Mouse (Mus musculus) neutrophil, adult 5-6 weeks (primary cell): ENCODE measurements at regions not wholly inside any gene's neighbourhood (a gene's known extent, or its start where the extent isn't known, plus 50 kb on each side); places are given as distances from the start of the nearest gene placed in this dataset.

Experiments used
- ATAC-seq: fragments of 151-379, 151-347 bp; 2 replicates; pipeline ENCODE4 v1.8.0; 2017; ENCODE audit warnings: mild to moderate bottlenecking, moderate TSS enrichment; ENCODE audit not compliant: insufficient number of reproducible peaks, poor library complexity, low FRiP score, severe bottlenecking; ENCODE audit errors: extremely low read depth

DNA sequence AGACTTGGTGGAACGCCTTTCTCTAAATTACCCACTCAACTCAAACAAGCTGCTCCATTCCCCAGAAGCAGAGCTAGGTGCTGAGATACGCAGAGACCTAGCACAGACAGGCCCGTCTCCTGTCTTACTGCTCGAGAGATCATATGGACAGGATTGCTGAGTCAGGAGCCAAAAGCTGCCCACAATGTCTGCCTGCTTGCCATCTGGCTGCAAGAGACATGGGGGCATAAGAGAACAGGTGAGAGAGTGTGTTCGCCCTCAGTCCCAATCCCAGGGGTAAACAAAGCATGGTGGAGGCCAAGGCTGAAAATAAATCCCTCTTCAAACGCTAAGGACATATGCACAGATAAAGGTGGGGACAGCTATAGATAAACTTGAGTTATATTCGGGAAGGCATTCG, 234.0 kb upstream of the Ppargc1a start:
- no peak for ATAC-seq

DNA sequence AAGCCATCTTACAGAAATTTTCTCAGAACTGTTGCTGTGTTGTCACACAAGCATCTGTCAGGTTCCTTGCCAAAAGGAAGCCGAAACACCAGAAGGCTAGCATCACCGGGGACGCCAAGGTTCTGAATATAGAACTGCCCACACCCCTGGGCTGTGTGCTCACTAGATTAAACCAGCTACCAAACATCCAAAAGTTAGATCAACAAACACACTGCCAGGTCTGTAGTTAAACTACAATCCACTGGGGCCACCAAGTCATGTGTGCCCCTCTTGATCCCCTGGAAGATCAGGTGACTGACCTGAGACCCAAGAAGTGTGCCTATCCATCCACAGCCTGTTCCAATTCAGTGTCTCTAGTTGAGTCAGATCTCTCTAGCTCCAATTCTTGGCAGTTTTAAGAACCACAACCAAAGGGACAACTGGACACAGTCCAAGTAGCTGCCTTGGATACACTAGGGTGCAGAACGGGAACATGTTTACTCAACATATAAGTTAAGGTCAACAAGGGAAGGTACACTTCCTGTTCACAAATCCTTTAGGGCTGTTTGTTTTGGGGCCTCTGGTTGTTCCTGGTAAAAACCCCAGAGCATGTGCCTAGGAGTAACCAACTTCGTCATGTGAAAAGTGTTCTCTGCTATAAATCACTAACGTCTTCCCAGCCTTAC, 232.0 kb upstream of the Ppargc1a start:
- no peak for ATAC-seq

DNA sequence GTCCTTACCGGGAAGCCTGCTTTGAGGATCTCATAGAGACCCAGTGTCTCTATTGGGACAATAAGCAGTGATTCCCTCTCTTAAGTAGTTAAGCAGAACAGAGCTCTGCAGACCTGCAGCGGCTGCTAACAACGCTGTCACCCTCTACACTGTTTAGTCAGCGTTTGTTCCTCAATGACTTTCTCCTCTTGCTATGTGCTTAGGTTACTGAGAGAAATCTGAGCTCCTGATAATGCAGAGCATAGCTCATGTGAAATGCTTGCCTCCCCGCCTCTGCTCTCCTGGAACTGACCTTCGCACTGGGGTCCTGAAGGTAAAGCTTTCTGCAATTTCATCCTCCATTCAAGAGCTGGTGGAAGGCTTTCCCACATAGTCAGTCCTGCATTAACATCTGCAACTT, 226.6 kb upstream of the Ppargc1a start:
- ATAC-seq, result no peak

DNA sequence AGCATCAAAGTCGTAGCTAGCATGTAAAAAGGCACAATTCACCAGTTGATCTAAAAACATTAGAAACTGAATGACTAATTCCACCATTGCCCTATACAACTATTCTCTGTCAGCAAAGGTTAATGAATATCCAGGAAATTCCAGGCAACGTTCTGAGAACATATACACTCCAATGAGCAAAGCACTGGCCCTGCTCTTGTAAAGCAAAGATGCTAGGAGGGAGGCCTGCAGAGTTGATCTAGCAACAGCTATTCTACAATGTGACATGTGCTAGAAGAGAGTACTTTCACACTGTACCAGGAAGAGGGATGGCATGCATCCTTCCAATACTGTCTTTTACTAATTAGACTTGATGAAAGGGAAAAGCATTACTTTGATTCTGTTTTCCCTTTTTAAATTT, 225.4 kb upstream of the Ppargc1a start:
- ATAC-seq, result no peak

DNA sequence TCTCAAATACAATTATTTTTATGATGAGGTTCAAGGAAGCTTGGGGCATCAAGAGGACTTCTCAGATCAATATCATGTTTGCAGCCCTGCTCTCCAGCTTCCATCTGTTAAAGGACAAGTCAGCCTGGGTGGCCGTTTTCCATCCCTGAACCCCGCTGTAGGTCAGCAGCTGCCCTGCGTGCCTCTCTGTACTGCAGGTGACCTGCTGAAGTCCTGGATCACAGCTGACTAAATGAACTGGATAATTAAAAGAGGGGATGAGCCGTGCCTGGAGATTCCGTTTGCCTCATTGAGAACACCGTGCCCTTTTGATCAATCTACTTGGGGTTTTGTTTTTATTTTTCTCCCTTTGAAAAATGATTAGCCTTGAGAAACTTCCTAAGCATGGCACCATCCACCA, 221.2 kb upstream of the Ppargc1a start:
- no peak for ATAC-seq

DNA sequence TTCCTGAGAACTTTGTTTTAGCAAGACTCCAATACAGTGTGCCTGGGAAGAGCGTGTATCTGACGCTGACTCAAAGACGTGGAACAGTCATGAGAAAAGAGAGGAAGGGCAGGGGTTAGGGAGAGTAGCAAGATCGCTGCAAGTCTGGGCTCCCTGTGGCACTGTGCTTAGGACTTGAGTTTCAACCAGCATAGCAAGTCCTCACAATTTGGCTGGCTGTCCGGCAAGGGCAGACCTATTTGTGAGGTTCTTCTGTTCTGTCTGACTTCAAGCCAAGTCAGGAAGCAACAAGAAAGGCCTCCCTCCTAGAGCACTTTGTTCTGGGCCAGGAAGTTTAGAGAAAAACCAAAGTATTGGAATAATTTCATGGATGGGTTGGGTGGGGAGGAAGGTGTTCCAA, 216.0 kb upstream of the Ppargc1a start:
- no peak for ATAC-seq

DNA sequence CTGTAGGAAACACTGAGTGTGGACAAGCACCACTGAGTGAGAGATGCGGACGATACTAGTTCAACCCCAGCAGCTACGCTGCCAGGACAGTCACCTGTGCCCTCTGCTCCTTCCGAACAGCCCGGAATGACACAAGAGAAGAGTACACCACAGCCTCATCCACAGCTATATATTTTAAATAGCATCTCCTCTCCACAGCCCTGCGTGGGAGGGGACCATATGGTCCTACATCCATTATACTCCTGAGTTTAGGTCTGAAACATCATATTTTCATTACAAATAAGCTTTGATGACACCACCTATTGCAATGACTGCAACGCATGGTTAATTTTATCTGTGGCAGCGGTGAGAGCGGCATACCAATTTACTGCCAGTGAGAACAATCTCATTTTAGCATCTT, 215.6 kb upstream of the Ppargc1a start:
- no peak for ATAC-seq

DNA sequence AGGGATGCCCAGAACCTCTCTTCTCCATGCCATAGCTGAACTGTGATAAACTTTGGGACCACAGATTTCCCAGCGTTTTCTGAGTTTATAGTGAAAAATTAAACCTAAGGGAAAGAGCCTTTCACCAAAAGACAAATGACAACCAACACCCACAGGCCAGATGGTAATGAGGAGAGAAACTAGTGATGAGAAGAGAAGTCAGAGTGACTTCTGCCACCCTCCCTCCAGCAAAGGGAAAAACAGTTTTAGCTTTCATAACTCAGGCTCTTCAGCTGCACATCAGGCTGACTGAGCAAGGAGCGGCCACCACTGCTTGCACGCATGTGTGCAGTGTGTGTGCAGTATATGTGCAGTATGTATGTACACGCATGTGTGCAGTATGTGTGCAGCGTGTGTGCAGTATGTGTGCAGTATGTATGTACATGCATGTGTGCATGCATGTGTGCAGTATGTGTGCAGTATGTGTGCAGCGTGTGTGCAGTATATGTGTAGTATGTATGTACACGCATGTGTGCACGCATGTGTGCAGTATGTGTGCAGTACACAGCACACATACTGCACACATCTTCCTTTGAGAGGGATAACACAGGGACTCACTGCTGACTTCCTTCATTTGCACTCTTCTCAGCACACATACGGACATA, 208.1 kb upstream of the Ppargc1a start:
- no peak for ATAC-seq

DNA sequence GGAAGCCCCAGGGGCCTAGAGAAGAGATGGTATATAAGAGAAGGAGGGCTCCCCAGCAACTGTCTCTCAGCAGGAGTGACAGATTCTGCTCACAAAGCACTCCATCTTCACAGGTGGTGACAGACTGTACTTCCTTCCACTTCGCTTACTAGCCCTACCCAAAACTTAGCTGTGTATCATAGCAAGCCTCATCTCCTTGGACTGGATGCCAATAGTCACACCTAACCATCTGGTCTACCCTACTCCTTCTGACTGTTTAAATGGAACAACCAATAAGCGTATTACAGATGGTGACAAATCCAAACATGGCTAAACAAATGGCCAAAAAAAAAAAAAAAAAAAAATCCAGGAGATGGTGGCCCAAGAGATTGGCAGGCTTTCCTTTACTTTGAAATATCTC, 204.1 kb upstream of the Ppargc1a start:
- no peak for ATAC-seq

DNA sequence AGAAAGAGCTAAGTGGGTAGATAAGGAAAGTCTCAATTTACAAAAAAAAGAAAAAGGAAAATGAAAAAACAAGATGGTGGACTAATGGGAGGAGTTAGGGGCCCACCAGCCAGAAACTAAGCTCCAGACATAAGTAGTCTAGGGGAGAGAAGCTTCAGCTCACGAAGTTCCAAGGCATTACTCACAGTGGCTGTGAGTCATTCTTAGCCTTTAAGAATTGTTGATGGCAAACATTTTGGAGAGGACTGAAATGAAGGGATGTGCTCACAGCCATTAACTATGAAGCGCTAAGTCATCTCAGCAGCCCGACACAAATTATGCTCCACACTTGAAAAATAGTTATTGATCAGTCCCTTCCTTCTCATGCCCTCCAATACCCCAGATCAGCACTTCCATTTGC, 198.6 kb upstream of the Ppargc1a start:
- ATAC-seq, result no peak

DNA sequence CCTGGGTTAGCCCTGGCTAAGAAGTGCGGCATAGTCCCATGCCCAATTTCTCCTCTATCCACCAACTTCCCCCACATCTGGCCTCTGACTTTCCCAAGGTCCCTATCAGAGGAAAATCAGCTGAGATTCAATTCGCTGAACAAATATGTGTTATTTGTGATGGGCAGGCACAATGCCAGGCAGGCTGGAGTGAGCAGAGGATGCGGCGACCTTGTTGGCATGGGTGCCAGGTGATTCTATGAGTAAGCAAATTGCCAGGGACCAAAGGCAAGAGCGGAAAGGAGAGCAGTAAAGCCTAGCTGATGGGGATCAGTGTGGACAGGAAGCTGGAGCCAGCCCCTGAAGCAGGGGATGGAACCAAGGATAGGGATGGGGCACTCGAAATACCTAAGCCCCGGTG, 196.9 kb upstream of the Ppargc1a start:
- no peak for ATAC-seq

DNA sequence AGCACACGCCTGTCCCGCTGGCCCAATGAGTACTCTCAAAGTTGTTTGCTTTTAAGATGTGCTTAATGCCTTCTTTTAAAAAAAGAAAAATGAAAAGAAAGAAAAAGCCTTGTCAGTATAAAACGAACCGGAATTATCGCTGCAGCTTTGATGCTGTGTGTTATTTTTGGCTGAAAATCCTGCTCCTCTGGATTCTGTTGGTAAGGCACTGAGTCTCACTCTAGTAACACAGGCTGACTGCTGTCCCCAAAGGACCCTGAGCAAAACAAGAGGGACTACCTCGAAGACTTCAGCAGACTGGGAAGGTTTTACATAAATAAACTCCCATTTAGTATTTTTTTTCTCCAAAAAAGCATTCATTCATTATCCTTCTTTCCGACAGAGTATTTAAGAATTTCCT, 196.1 kb upstream of the Ppargc1a start:
- ATAC-seq, result no peak

DNA sequence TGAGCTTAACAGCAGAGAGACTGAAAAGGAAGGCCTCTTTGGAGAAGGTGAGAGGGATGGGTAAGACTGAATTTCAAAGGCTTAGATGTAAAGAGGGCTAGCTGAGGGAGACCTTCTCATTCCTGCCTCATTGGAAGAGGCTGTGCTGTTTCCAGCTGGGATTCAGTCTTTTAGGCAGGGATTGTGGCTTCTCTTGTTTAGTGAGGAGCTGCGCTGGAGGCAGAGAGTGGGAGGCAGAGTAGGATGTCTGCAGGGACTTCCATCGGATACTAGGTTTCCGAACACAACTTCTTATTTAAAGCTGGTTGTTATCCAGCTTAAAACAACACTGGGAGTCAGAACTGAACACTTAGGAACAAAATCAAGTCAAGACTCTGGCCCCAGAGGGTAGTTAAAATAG, 194.8 kb upstream of the Ppargc1a start:
- no peak for ATAC-seq

DNA sequence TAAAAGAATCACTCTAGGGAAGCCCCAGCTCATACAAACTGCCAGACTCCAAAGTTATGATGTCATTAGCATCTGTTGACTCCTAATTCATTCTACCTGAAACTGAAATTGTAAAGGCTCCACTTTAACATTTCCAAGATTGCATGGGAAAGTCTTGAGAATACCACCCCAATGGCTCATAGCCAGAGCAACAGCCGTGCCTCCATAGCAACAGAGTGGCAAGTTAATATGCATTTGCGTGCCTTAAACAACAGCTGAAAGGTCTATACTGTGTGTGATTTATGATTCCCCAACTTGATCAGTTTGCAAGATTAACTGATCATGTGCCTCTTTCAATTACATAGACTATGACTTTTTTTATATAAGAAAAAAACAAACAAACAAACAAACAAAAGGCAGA, 190.8 kb upstream of the Ppargc1a start:
- no peak for ATAC-seq

DNA sequence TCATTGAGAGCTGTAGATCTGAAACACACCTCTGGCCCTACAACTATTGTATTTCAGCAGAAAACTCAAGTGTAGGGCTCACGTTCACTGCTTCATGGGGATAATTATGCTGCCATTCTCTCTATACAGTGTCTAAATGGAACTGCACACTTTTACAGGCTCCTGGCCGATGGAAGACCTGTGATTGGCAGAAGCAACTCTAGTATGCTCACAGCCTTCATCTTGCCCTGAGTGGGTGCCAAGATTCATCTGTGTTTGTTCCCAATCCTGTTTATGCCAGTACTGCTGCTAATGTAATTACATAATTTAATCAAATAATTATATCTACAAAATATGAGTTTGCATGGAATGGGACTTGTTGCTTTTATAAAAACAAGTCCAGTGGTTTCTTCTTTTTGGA, 190.3 kb upstream of the Ppargc1a start:
- no peak for ATAC-seq

DNA sequence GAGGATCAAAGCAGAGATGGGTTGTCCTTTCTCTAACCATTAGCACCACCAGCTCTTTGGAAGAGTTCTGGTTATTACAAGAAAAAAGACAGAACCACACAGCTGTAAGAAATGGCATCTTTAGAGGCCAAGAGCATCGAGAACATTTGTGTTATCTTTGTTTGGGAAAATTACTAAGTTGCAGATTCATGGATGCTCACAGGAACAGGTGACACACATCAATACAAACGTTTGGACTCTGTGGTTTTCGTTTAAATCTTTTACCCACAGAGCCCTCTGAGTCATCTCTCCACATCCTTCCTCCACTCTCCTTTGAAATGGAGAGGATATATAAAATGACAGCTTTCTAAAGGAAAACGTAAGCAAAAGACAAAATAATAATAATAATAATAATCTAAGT, 184.5 kb upstream of the Ppargc1a start:
- no peak for ATAC-seq

DNA sequence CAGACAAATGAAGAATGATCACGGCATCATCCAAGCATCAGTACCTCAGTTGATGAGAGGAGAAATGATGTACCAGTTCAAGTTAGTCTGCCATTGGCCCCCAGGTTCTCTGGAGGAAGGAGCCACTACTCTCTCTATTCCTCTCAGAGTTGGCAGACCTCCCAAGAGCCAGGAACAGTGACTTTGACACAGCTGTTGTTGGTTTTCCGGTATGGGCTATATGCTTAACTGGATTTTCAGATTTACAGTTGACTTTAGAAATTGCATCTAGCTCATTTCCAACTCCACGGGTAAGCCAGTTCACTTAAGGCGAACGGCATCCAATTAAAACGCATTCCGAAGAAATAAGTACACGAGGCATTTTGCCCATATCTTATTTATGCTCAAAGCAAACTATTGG, 182.9 kb upstream of the Ppargc1a start:
- no peak for ATAC-seq

DNA sequence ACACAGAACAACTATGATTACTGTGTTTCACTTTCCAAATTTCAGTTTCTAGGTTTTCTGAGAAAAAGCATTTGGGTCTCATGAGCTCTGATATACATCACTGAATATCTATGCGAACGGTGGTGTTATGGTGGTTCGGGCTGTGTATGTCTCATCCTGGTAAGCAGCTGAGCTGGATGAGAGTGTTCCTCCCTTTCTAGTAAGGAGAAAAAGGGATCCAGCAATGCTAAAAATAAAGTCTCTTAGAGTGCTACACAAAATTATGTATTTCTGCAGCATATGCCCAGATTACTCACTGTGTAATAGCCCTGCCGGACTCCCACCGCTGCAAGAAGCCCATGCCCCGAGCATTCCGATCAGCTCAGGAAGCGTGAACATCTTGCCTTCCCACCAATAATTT, 173.4 kb upstream of the Ppargc1a start:
- no peak for ATAC-seq

DNA sequence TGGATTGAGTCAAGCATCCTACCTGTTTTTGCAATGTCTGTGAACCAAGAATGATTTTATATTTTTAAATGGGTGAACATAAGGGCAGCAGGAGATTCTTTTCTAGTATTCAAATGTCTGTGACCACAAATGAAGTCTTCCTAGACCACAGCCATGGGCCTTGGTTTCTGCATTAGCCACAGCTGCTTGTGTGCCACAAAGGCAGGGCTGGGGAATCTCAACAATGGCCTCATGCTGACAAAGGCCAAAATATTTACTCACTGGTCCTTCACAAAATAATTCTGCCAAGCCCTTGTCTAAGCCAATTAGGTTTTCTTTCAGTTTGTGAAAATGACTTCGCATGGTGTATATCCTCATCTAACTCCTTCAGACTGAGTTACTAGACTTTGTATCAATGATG, 162.7 kb upstream of the Ppargc1a start:
- ATAC-seq, result no peak

DNA sequence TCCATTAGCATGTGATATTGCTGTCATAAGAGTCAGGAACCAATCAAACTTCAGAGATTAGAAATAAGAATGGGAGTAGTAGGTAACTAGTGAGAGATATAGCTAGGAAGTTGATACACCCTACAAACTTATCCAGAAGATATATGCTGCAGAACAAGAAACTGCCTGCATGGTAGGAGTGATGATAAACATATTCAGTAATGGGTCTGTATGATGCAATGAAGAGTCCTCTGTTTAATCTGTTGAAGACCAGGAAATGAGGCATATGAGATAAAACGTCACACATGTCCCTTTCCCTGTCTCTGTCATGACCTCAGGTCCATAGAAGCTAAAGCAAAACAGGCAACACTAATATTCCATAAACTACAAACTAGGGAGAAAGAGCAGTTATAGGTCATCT, 162.2 kb upstream of the Ppargc1a start:
- ATAC-seq, result no peak

DNA sequence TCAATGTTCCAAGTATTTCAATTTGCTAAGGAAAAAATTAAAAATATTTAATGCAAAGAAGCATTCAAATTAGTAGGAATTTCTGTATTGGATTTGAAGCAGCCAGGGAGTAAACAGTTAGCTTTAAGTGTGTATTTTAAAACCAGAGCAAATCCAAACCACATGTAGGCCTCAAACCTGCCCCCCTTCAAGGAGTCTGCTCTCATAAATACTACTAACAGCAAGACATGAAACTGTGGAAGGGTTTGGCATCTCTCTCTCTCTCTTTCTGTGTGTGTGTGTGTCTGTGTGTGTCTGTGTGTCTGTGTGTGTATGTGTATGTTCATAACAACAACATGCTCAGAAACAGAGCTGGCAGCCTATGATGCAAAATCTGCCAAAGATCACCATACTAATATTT, 159.2 kb upstream of the Ppargc1a start:
- ATAC-seq, result no peak
